Mouse (Mus musculus) thymus, adult 2 months (tissue): ENCODE results near the gene Npff.

Source experiments
- CTCF ChIP-seq: fragments of 200-500 bp; IDR thresholded peaks from 2 replicates; pipeline ENCODE4 v1.5.1; 2012; ENCODE audit warnings: mild to moderate bottlenecking, control low read depth, low read length, moderate library complexity, borderline replicate concordance; ENCODE audit not compliant: control insufficient read depth, poor library complexity, insufficient read depth; ENCODE audit errors: extremely low read depth
- POLR2A ChIP-seq: fragments of 200-500 bp; IDR thresholded peaks from 2 replicates; pipeline ENCODE4 v1.6.1; 2012; ENCODE audit warnings: mild to moderate bottlenecking, low read length, control low read depth, moderate library complexity; ENCODE audit not compliant: control insufficient read depth, poor library complexity, insufficient read depth; ENCODE audit errors: extremely low read depth

GRCm38 (mm10) chr15:102530566-102530965 lies 5.8 kb upstream of the Npff start:
- TF ChIP-seq POLR2A (no peak), CTCF (no peak)
